Mouse (Mus musculus) hindbrain, embryonic 12.5 days (tissue): ENCODE measurements around the gene Pgap1. TPM values are rescaled to one million over a fixed set of nuclear protein-coding genes. Genes with fewer than 3 reads are reported as not detected.

ENCODE experiments used
- ATAC-seq: fragments of 200-750 bp; cut with Nextera tagmentation; 2 replicates; pipeline ENCODE4 v1.8.0; 2017; ENCODE audit warnings: moderate TSS enrichment; ENCODE audit not compliant: low FRiP score
- H3K27ac ChIP-seq: fragments of 300-500 bp; sonication (generic); 2 replicates; pipeline ENCODE4 v1.5.1; 2016; ENCODE audit warnings: mild to moderate bottlenecking
- H3K27me3 ChIP-seq: fragments of 300-500 bp; sonication (generic); 2 replicates; pipeline ENCODE4 v1.6.1; 2016; ENCODE audit warnings: mild to moderate bottlenecking
- H3K36me3 ChIP-seq: fragments of 300-500 bp; sonication (generic); 2 replicates; pipeline ENCODE4 v1.6.1; 2016; ENCODE audit warnings: mild to moderate bottlenecking
- H3K4me1 ChIP-seq: fragments of 300-500 bp; sonication (generic); 2 replicates; pipeline ENCODE4 v1.6.1; 2016
- H3K4me2 ChIP-seq: fragments of 300-500 bp; sonication (generic); replicated peaks from 2 replicates; pipeline ENCODE4 v1.6.1; 2016; ENCODE audit warnings: mild to moderate bottlenecking
- H3K4me3 ChIP-seq: fragments of 300-500 bp; sonication (generic); 2 replicates; pipeline ENCODE4 v1.5.1; 2016; ENCODE audit warnings: mild to moderate bottlenecking
- H3K9ac ChIP-seq: fragments of 300-500 bp; sonication (generic); 2 replicates; pipeline ENCODE4 v1.6.1; 2016; ENCODE audit warnings: mild to moderate bottlenecking, moderate library complexity
- H3K9me3 ChIP-seq: fragments of 300-500 bp; sonication (generic); replicated peaks from 2 replicates; pipeline ENCODE4 v1.6.1; 2016; ENCODE audit warnings: mild to moderate bottlenecking
- WGBS: fragments of 180-500 bp; shearing (Covaris S2); methylation state at CpG from one replicate; pipeline ENCODE4 v1.1.7; 2016; 5-methylcytosine and 5-hydroxymethylcytosine counted together
- polyA plus RNA-seq: library from polyadenylated mRNA; unstranded; fragments of >200 nt; fragmentation: Nextera tagmentation; extraction: Ambion mirVana; gene quantifications from 2 replicates; pipeline ENCODE4 v1.2.1, GENCODE M21; 2016

Gene Pgap1
- polyA plus RNA-seq, result 17.9 and 18.3 TPM in 2 replicates

- Histone ChIP-seq H3K9me3 (no peaks in the 10 kb centered on the region), H3K4me2 (peak within 1 kb of the TSS; percentile 81), H3K4me1 (0 out of 2 replicates have a peak, but pooled peaks cover 2% of the 10 kb centered on the region), H3K27me3 (no peaks in the 10 kb centered on the region), H3K9ac (peak within 1 kb of the TSS; percentile 81), H3K27ac (peak within 1 kb of the TSS; percentile 81), H3K4me3 (peak within 1 kb of the TSS; percentile 72), H3K36me3 (no peaks in the 10 kb centered on the region)
- ATAC-seq, result peak; percentile 100
- WGBS, result under 1% methylated on average over 55 of the region's 59 CpGs
Observed at GRCm38 (mm10) chr1:54557301-54558229, at the start of gene Pgap1. Pgap1 (minus strand) TSS chr1:54557684.

GRCm38 (mm10) chr1:54606936-54607335 is 49.5 kb upstream of the Pgap1 start:
- H3K36me3 ChIP-seq, result no peaks in the 10 kb centered on the region
- ATAC-seq, result no peak
- WGBS, result 71% methylated on average over 1 of the region's 1 CpGs
- no peaks in the 10 kb centered on the region for H3K4me1 ChIP-seq
- no peak overlapping the region for H3K4me2 ChIP-seq
- H3K27ac ChIP-seq, result no peak overlapping the region
- no peaks in the 10 kb centered on the region for H3K9me3 ChIP-seq
- H3K9ac ChIP-seq, result no peak overlapping the region
- no peaks in the 10 kb centered on the region for H3K27me3 ChIP-seq
- H3K4me3 ChIP-seq, result no peak overlapping the region

GRCm38 (mm10) chr1:54601692-54602091 is 44.2 kb upstream of the Pgap1 start:
- no peak overlapping the region for H3K9ac ChIP-seq

GRCm38 (mm10) chr1:54600275-54600674 is 42.8 kb upstream of the Pgap1 start:
- Histone ChIP-seq H3K9ac (no peak overlapping the region), H3K9me3 (no peaks in the 10 kb centered on the region), H3K27ac (no peak overlapping the region), H3K4me1 (no peaks in the 10 kb centered on the region), H3K36me3 (no peaks in the 10 kb centered on the region), H3K4me2 (no peak overlapping the region), H3K27me3 (no peaks in the 10 kb centered on the region), H3K4me3 (no peak overlapping the region)
- WGBS, result 86% methylated on average over 1 of the region's 1 CpGs
- ATAC-seq, result no peak

More at GRCm38 (mm10) chr1:54601692-54602091, 44.2 kb upstream of the Pgap1 start:
- WGBS, result 95% methylated on average over 9 of the region's 9 CpGs
- H3K4me1 ChIP-seq, result no peaks in the 10 kb centered on the region
- H3K4me2 ChIP-seq, result no peak overlapping the region
- no peak for ATAC-seq
- H3K36me3 ChIP-seq, result no peaks in the 10 kb centered on the region
- H3K27me3 ChIP-seq, result no peaks in the 10 kb centered on the region
- H3K27ac ChIP-seq, result no peak overlapping the region
- no peaks in the 10 kb centered on the region for H3K9me3 ChIP-seq
- no peak overlapping the region for H3K4me3 ChIP-seq

- no peak for ATAC-seq
Observed at GRCm38 (mm10) chr1:54597594-54598217, 40.2 kb upstream of the Pgap1 start.

GRCm38 (mm10) chr1:54596151-54596550 is 38.7 kb upstream of the Pgap1 start:
- Histone ChIP-seq H3K27ac (no peak overlapping the region), H3K27me3 (no peaks in the 10 kb centered on the region), H3K4me2 (no peak overlapping the region), H3K4me3 (no peak overlapping the region), H3K36me3 (no peaks in the 10 kb centered on the region), H3K4me1 (no peaks in the 10 kb centered on the region), H3K9ac (no peak overlapping the region), H3K9me3 (no peaks in the 10 kb centered on the region)
- ATAC-seq, result no peak
- 92% methylated on average over 2 of the region's 2 CpGs for WGBS

More at GRCm38 (mm10) chr1:54597594-54598217, 40.2 kb upstream of the Pgap1 start:
- Histone ChIP-seq H3K36me3 (no peaks in the 10 kb centered on the region), H3K9me3 (no peaks in the 10 kb centered on the region), H3K4me2 (no peak overlapping the region), H3K4me1 (no peaks in the 10 kb centered on the region), H3K9ac (no peak overlapping the region), H3K27ac (no peak overlapping the region), H3K27me3 (no peaks in the 10 kb centered on the region), H3K4me3 (no peak overlapping the region)
- WGBS, result 83% methylated on average over 4 of the region's 4 CpGs

- H3K36me3 ChIP-seq, result no peaks in the 10 kb centered on the region
Observed at GRCm38 (mm10) chr1:54587076-54587475, 29.6 kb upstream of the Pgap1 start.

GRCm38 (mm10) chr1:54585971-54586555 is 28.6 kb upstream of the Pgap1 start:
- no peaks in the 10 kb centered on the region for H3K27me3 ChIP-seq
- 42% methylated on average over 5 of the region's 5 CpGs for WGBS
- ATAC-seq, result no peak
- H3K27ac ChIP-seq, result no peak overlapping the region
- no peak overlapping the region for H3K9ac ChIP-seq
- no peaks in the 10 kb centered on the region for H3K36me3 ChIP-seq
- peaks cover 10% of the 10 kb centered on the region; the same call in 1 of the 2 replicates for H3K4me1 ChIP-seq
- H3K4me2 ChIP-seq, result no peak overlapping the region
- no peak overlapping the region for H3K4me3 ChIP-seq
- H3K9me3 ChIP-seq, result no peaks in the 10 kb centered on the region

More at GRCm38 (mm10) chr1:54587076-54587475, 29.6 kb upstream of the Pgap1 start:
- Histone ChIP-seq H3K4me1 (peaks cover 10% of the 10 kb centered on the region; the same call in 1 of the 2 replicates), H3K4me3 (no peak overlapping the region), H3K4me2 (no peak overlapping the region), H3K27ac (no peak overlapping the region), H3K27me3 (no peaks in the 10 kb centered on the region), H3K9me3 (no peaks in the 10 kb centered on the region), H3K9ac (no peak overlapping the region)
- no peak for ATAC-seq
- WGBS, result 89% methylated on average over 5 of the region's 5 CpGs

GRCm38 (mm10) chr1:54585278-54585846 is 27.9 kb upstream of the Pgap1 start:
- Histone ChIP-seq H3K27ac (no peak overlapping the region), H3K9ac (no peak overlapping the region), H3K4me3 (no peak overlapping the region), H3K4me2 (peak overlapping the region; percentile 13; the same call in 1 of the 2 replicates), H3K27me3 (no peaks in the 10 kb centered on the region), H3K36me3 (no peaks in the 10 kb centered on the region), H3K9me3 (no peaks in the 10 kb centered on the region), H3K4me1 (peaks cover 10% of the 10 kb centered on the region; the same call in 1 of the 2 replicates)
- ATAC-seq, result peak; percentile 52
- WGBS, result 14% methylated on average over 9 of the region's 9 CpGs

- peak; percentile 22; the same call in 1 of the 2 replicates for ATAC-seq
- H3K9ac ChIP-seq, result no peak overlapping the region
- no peak overlapping the region for H3K4me2 ChIP-seq
- WGBS, result 64% methylated on average over 2 of the region's 2 CpGs
- H3K27ac ChIP-seq, result no peak overlapping the region
- no peak overlapping the region for H3K4me3 ChIP-seq
- H3K9me3 ChIP-seq, result no peaks in the 10 kb centered on the region
- H3K4me1 ChIP-seq, result peaks cover 10% of the 10 kb centered on the region; the same call in 1 of the 2 replicates
- no peaks in the 10 kb centered on the region for H3K36me3 ChIP-seq
- no peaks in the 10 kb centered on the region for H3K27me3 ChIP-seq
Observed at GRCm38 (mm10) chr1:54584588-54585277, 27.2 kb upstream of the Pgap1 start.

GRCm38 (mm10) chr1:54578358-54579184 is 21.1 kb upstream of the Pgap1 start:
- H3K4me2 ChIP-seq, result peak overlapping the region; percentile 25; the same call in 1 of the 2 replicates
- no peaks in the 10 kb centered on the region for H3K4me1 ChIP-seq
- H3K9ac ChIP-seq, result no peak overlapping the region
- H3K4me3 ChIP-seq, result no peak overlapping the region
- no peak overlapping the region for H3K27ac ChIP-seq
- no peaks in the 10 kb centered on the region for H3K36me3 ChIP-seq
- H3K27me3 ChIP-seq, result no peaks in the 10 kb centered on the region
- H3K9me3 ChIP-seq, result no peaks in the 10 kb centered on the region
- WGBS, result 39% methylated on average over 8 of the region's 8 CpGs
- peak; percentile 78 for ATAC-seq
